Mouse (Mus musculus) megakaryocyte, embryonic 14.5 days (primary cell): Measurements from ENCODE around the gene Cox8a. TPM values are rescaled to one million over a fixed set of nuclear protein-coding genes. Genes with fewer than 3 reads are reported as not detected.

Experiments
- H3K27me3 ChIP-seq: replicated peaks from 2 replicates; pipeline ENCODE3; 2012; ENCODE audit warnings: inconsistent platforms
- H3K36me3 ChIP-seq: replicated peaks from 2 replicates; pipeline ENCODE3; 2012; ENCODE audit warnings: low read length, inconsistent platforms, mixed read lengths
- H3K4me1 ChIP-seq: 2 replicates; pipeline ENCODE4 v1.6.1; 2012; ENCODE audit warnings: inconsistent platforms
- H3K4me3 ChIP-seq: replicated peaks from 2 replicates; pipeline ENCODE3; 2012; ENCODE audit warnings: moderate library complexity, mild to moderate bottlenecking, inconsistent platforms
- H3K9me3 ChIP-seq: 2 replicates; pipeline ENCODE4 v1.6.1; 2012; ENCODE audit warnings: inconsistent platforms
- FLI1 ChIP-seq: IDR thresholded peaks from 2 replicates; pipeline ENCODE4 v1.6.1; 2012; ENCODE audit warnings: low read length, inconsistent platforms, mixed read lengths
- GATA1 ChIP-seq: IDR thresholded peaks from 3 replicates; pipeline ENCODE4 v1.6.1; 2012; ENCODE audit warnings: mixed read lengths, low read length, inconsistent platforms, borderline replicate concordance
- polyA plus RNA-seq: library from polyadenylated mRNA; stranded (reverse); fragments of >175 nt; gene quantifications from 2 replicates; pipeline ENCODE4 v1.2.3, GENCODE M21; 2012; ENCODE audit warnings: low replicate concordance; ENCODE audit not compliant: insufficient read depth

Gene Cox8a
- polyA plus RNA-seq, 1 experiment = 491 TPM

GRCm38 (mm10) chr19:7205326-7205725 is 12.1 kb downstream of the Cox8a start:
- peaks cover 44% of the 10 kb centered on the region for H3K36me3 ChIP-seq
- TF ChIP-seq FLI1 (no peak), GATA1 (no peak)

GRCm38 (mm10) chr19:7204898-7205297 is 12.5 kb downstream of the Cox8a start:
- H3K4me3 ChIP-seq = peak overlapping the region; percentile 98
- H3K27me3 ChIP-seq = no peaks in the 10 kb centered on the region
- H3K9me3 ChIP-seq = no peaks in the 10 kb centered on the region
- H3K36me3 ChIP-seq = peaks cover 46% of the 10 kb centered on the region
- peaks cover 51% of the 10 kb centered on the region for H3K4me1 ChIP-seq
- no peak for TF ChIP-seq GATA1
- TF ChIP-seq FLI1 = no peak

More at GRCm38 (mm10) chr19:7205326-7205725, 12.1 kb downstream of the Cox8a start:
- peaks cover 53% of the 10 kb centered on the region for H3K4me1 ChIP-seq
- H3K27me3 ChIP-seq = no peaks in the 10 kb centered on the region
- H3K4me3 ChIP-seq = peak overlapping the region; percentile 98
- H3K9me3 ChIP-seq = no peaks in the 10 kb centered on the region

GRCm38 (mm10) chr19:7200427-7200826 is 17.0 kb downstream of the Cox8a start:
- Histone ChIP-seq H3K4me1 (peaks cover 40% of the 10 kb centered on the region), H3K4me3 (no peak overlapping the region), H3K27me3 (no peaks in the 10 kb centered on the region), H3K36me3 (peaks cover 88% of the 10 kb centered on the region), H3K9me3 (no peaks in the 10 kb centered on the region)
- no peak for TF ChIP-seq GATA1
- no peak for TF ChIP-seq FLI1

GRCm38 (mm10) chr19:7199089-7199488 is 18.3 kb downstream of the Cox8a start:
- Histone ChIP-seq H3K4me1 (peaks cover 30% of the 10 kb centered on the region), H3K9me3 (no peaks in the 10 kb centered on the region), H3K36me3 (peaks cover 84% of the 10 kb centered on the region), H3K27me3 (peaks cover under 1% of the 10 kb centered on the region), H3K4me3 (no peak overlapping the region)
- TF ChIP-seq GATA1 (no peak), FLI1 (no peak)

GRCm38 (mm10) chr19:7197445-7197844 is 20.0 kb downstream of the Cox8a start:
- H3K4me3 ChIP-seq = no peak overlapping the region
- H3K27me3 ChIP-seq = peaks cover 15% of the 10 kb centered on the region
- no peaks in the 10 kb centered on the region for H3K9me3 ChIP-seq
- peaks cover 14% of the 10 kb centered on the region for H3K4me1 ChIP-seq
- peaks cover 68% of the 10 kb centered on the region for H3K36me3 ChIP-seq
- TF ChIP-seq FLI1 = no peak
- no peak for TF ChIP-seq GATA1

GRCm38 (mm10) chr19:7196741-7197270 is 20.6 kb downstream of the Cox8a start:
- peaks cover 64% of the 10 kb centered on the region for H3K36me3 ChIP-seq
- no peak overlapping the region for H3K4me3 ChIP-seq
- peaks cover 11% of the 10 kb centered on the region for H3K4me1 ChIP-seq
- H3K9me3 ChIP-seq = no peaks in the 10 kb centered on the region
- TF ChIP-seq FLI1 = no peak
- no peak for TF ChIP-seq GATA1
- H3K27me3 ChIP-seq = peaks cover 21% of the 10 kb centered on the region

- TF ChIP-seq FLI1 (no peak), GATA1 (no peak)
- Histone ChIP-seq H3K27me3 (peaks cover 25% of the 10 kb centered on the region), H3K4me1 (peaks cover 8% of the 10 kb centered on the region), H3K4me3 (no peak overlapping the region), H3K9me3 (no peaks in the 10 kb centered on the region), H3K36me3 (peaks cover 57% of the 10 kb centered on the region)
Observed at GRCm38 (mm10) chr19:7195900-7196728, 21.3 kb downstream of the Cox8a start.

- Histone ChIP-seq H3K4me1 (peaks cover 26% of the 10 kb centered on the region), H3K27me3 (peaks cover 47% of the 10 kb centered on the region), H3K9me3 (no peaks in the 10 kb centered on the region), H3K4me3 (no peak overlapping the region), H3K36me3 (peaks cover 21% of the 10 kb centered on the region)
- TF ChIP-seq GATA1 = no peak
- TF ChIP-seq FLI1 = no peak
Observed at GRCm38 (mm10) chr19:7192561-7192967, 24.9 kb downstream of the Cox8a start.

- TF ChIP-seq FLI1 = no peak
- TF ChIP-seq GATA1 = no peak
- peaks cover 12% of the 10 kb centered on the region for H3K36me3 ChIP-seq
Observed at GRCm38 (mm10) chr19:7191639-7192038, 25.8 kb downstream of the Cox8a start.

GRCm38 (mm10) chr19:7190986-7191385 is 26.4 kb downstream of the Cox8a start:
- Histone ChIP-seq H3K4me1 (peaks cover 37% of the 10 kb centered on the region), H3K36me3 (peaks cover 6% of the 10 kb centered on the region), H3K27me3 (peaks cover 61% of the 10 kb centered on the region), H3K9me3 (no peaks in the 10 kb centered on the region), H3K4me3 (no peak overlapping the region)
- TF ChIP-seq GATA1 = no peak
- TF ChIP-seq FLI1 = no peak

More at GRCm38 (mm10) chr19:7191639-7192038, 25.8 kb downstream of the Cox8a start:
- peaks cover 55% of the 10 kb centered on the region for H3K27me3 ChIP-seq
- H3K4me1 ChIP-seq = peaks cover 33% of the 10 kb centered on the region
- no peaks in the 10 kb centered on the region for H3K9me3 ChIP-seq
- no peak overlapping the region for H3K4me3 ChIP-seq
